Mouse (Mus musculus) neural tube, embryonic 11.5 days (tissue): ENCODE measurements around the gene Apobec3. TPM values are rescaled to one million over a fixed set of nuclear protein-coding genes. Genes with fewer than 3 reads are reported as not detected.

Experiments used
- ATAC-seq: fragments of 200-750 bp; cut with Nextera tagmentation; 2 replicates; pipeline ENCODE4 v1.8.0; 2017; ENCODE audit warnings: moderate number of reproducible peaks, mild to moderate bottlenecking, moderate TSS enrichment, moderate library complexity; ENCODE audit not compliant: insufficient read depth, low FRiP score, low TSS enrichment
- DNase-seq: peaks from one replicate; pipeline ENCODE4 v3.0.0-alpha.2; 2015; ENCODE audit warnings: low spot score
- H3K27ac ChIP-seq: fragments of 300-500 bp; sonication (generic); 2 replicates; pipeline ENCODE4 v1.5.1; 2014; ENCODE audit warnings: low read depth, mild to moderate bottlenecking, low read length
- H3K27me3 ChIP-seq: fragments of 300-500 bp; sonication (generic); 2 replicates; pipeline ENCODE4 v1.6.1; 2014; ENCODE audit warnings: mild to moderate bottlenecking, low read length, mixed read lengths; ENCODE audit not compliant: control insufficient read depth, insufficient read depth
- H3K36me3 ChIP-seq: fragments of 300-500 bp; sonication (generic); 2 replicates; pipeline ENCODE4 v1.6.1; 2014; ENCODE audit warnings: mild to moderate bottlenecking, low read length, moderate library complexity, mixed read lengths; ENCODE audit not compliant: control insufficient read depth, insufficient read depth
- H3K4me1 ChIP-seq: fragments of 300-500 bp; sonication (generic); 2 replicates; pipeline ENCODE4 v1.6.1; 2014; ENCODE audit warnings: low read length, mixed read lengths; ENCODE audit not compliant: control insufficient read depth, insufficient read depth
- H3K4me2 ChIP-seq: fragments of 300-500 bp; sonication (generic); 2 replicates; pipeline ENCODE4 v1.6.1; 2014; ENCODE audit warnings: low read depth, mild to moderate bottlenecking, moderate library complexity
- H3K4me3 ChIP-seq: fragments of 300-500 bp; sonication (generic); 2 replicates; pipeline ENCODE4 v1.5.1; 2014; ENCODE audit warnings: low read depth, low read length
- H3K9ac ChIP-seq: fragments of 300-500 bp; sonication (generic); 2 replicates; pipeline ENCODE4 v1.6.1; 2014; ENCODE audit warnings: mild to moderate bottlenecking, low read length
- H3K9me3 ChIP-seq: fragments of 300-500 bp; sonication (generic); 2 replicates; pipeline ENCODE4 v1.6.1; 2016; ENCODE audit warnings: low read length; ENCODE audit not compliant: control insufficient read depth
- WGBS: fragments of 180-500 bp; shearing (Covaris S2); extraction: QIAGEN DNeasy Blood & Tissue Kit; methylation state at CpG from one replicate; pipeline ENCODE4 v1.1.7; 2014; 5-methylcytosine and 5-hydroxymethylcytosine counted together
- polyA plus RNA-seq: library from polyadenylated mRNA; unstranded; fragments of >200 nt; fragmentation: Nextera tagmentation; extraction: Ambion mirVana; gene quantifications from 2 replicates; pipeline ENCODE4 v1.2.1, GENCODE M21; 2014

Gene Apobec3
- polyA plus RNA-seq, 1 experiment from 2014 or later, result 5.4 TPM

DNA sequence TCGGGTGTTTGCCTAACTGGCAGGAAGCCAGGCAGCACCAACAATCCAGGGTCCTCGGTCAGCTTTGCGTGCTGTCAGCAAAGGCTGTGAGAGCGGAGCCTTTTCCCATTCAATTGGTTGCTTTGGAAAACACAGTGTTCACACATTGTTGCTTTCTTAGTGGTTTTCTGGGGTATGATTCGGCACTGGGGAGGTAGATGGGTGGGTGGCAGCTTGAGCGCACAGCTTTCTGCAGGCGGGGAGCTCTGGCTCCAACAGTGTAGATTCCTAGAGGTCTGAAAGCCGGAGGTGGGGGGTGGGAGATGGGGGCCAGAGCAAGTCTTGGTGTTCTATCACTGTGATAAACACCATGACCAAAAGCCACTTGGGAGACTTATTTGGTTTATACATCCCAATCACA is 19.9 kb downstream of the Apobec3 start:
- H3K36me3 ChIP-seq, result no peaks in the 10 kb centered on the region
- DNase-seq, result no peak
- no peaks in the 10 kb centered on the region for H3K9me3 ChIP-seq
- WGBS, result 90% methylated on average over 8 of the region's 8 CpGs
- no peaks in the 10 kb centered on the region for H3K4me1 ChIP-seq
- no peak for ATAC-seq
- H3K9ac ChIP-seq, result no peak overlapping the region
- H3K27ac ChIP-seq, result no peak overlapping the region
- H3K4me3 ChIP-seq, result no peak overlapping the region
- H3K4me2 ChIP-seq, result no peak overlapping the region
- H3K27me3 ChIP-seq, result no peaks in the 10 kb centered on the region

DNA sequence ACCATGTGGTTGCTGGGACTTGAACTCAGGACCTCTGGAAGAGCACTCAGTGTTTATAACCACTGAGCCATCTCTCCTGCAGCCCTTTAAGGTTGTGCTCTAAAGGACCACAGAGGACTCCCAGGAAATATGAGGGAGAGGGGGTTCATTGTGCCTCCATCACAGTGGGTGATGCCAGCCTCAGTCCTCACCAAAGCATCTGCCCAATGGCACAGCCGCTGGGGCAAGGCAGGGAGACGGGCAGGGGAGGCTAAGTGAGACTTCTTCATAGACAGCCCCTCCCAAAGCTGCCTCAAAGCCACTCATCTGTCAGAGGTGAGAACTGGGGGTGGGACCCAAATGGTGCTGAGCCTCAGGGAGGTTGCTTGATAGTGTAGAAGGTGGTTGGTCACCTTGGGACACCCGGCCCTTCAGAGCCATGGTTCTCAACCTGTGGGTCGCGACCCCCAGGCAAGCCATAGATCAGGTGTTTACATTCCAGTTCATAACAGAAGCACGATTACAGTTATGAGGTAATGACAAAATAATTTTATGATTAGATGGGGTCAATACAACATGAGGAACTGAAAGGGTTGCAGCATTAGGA is 22.4 kb downstream of the Apobec3 start:
- Histone ChIP-seq H3K9ac (no peak overlapping the region), H3K4me3 (no peak overlapping the region), H3K27me3 (no peaks in the 10 kb centered on the region), H3K9me3 (no peaks in the 10 kb centered on the region), H3K27ac (no peak overlapping the region), H3K4me1 (no peaks in the 10 kb centered on the region), H3K36me3 (no peaks in the 10 kb centered on the region; the same call in 1 of the 2 replicates), H3K4me2 (no peak overlapping the region)
- ATAC-seq, result no peak
- DNase-seq, result no peak
- WGBS, result 88% methylated on average over 6 of the region's 6 CpGs

DNA sequence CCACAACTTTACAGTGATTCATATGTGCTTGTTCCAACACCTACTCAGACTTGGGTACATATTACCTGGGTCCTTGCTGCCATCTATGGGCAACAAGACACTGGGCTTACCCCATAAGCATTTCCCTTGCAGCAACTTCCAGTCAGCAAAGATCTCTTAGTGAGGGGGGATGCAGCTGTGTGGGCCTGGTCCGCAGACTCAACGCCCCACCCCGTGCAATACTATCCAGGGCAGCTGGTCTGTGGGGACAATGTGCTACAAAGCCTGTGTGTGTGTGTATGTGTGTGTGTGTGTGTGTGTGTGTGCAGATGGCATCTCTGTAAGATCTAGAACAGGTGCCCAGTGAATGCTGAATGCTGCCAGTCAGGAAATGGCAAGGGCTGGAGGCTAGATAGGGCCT is 22.9 kb downstream of the Apobec3 start:
- Histone ChIP-seq H3K4me3 (no peak overlapping the region), H3K4me1 (no peaks in the 10 kb centered on the region), H3K27ac (no peak overlapping the region), H3K9ac (no peak overlapping the region), H3K27me3 (no peaks in the 10 kb centered on the region), H3K36me3 (no peaks in the 10 kb centered on the region; the same call in 1 of the 2 replicates), H3K9me3 (no peaks in the 10 kb centered on the region), H3K4me2 (no peak overlapping the region)
- 90% methylated on average over 3 of the region's 3 CpGs for WGBS
- no peak for ATAC-seq
- DNase-seq, result no peak

- H3K27me3 ChIP-seq, result no peaks in the 10 kb centered on the region
- ATAC-seq (no peak), DNase-seq (no peak)
- WGBS, result 74% methylated on average over 5 of the region's 5 CpGs
- no peak overlapping the region for H3K9ac ChIP-seq
- no peak overlapping the region for H3K27ac ChIP-seq
- no peak overlapping the region for H3K4me2 ChIP-seq
- no peaks in the 10 kb centered on the region for H3K9me3 ChIP-seq
- H3K4me1 ChIP-seq, result no peaks in the 10 kb centered on the region
- no peak overlapping the region for H3K4me3 ChIP-seq
- H3K36me3 ChIP-seq, result no peaks in the 10 kb centered on the region; the same call in 1 of the 2 replicates
These were observed 24.7 kb downstream of the Apobec3 start for GRCm38 (mm10) chr15:79916150-79916549.

- 97% methylated on average over 14 of the region's 14 CpGs for WGBS
- ATAC-seq (no peak), DNase-seq (no peak)
- Histone ChIP-seq H3K36me3 (no peaks in the 10 kb centered on the region; the same call in 1 of the 2 replicates), H3K9ac (no peak overlapping the region), H3K4me2 (no peak overlapping the region), H3K4me3 (no peak overlapping the region), H3K4me1 (no peaks in the 10 kb centered on the region), H3K27ac (no peak overlapping the region), H3K9me3 (no peaks in the 10 kb centered on the region), H3K27me3 (no peaks in the 10 kb centered on the region)
These were observed 25.8 kb downstream of the Apobec3 start for GRCm38 (mm10) chr15:79917111-79917720.

GRCm38 (mm10) chr15:79918485-79918884 is 27.0 kb downstream of the Apobec3 start:
- Histone ChIP-seq H3K4me1 (no peaks in the 10 kb centered on the region), H3K27me3 (no peaks in the 10 kb centered on the region), H3K9ac (no peak overlapping the region), H3K4me3 (no peak overlapping the region), H3K27ac (no peak overlapping the region), H3K4me2 (no peak overlapping the region), H3K9me3 (no peaks in the 10 kb centered on the region), H3K36me3 (no peaks in the 10 kb centered on the region; the same call in 1 of the 2 replicates)
- DNase-seq, result no peak
- 90% methylated on average over 16 of the region's 16 CpGs for WGBS
- no peak for ATAC-seq

- Histone ChIP-seq H3K27ac (no peak overlapping the region), H3K9ac (no peak overlapping the region), H3K4me1 (no peaks in the 10 kb centered on the region), H3K36me3 (no peaks in the 10 kb centered on the region; the same call in 1 of the 2 replicates), H3K4me3 (no peak overlapping the region), H3K9me3 (no peaks in the 10 kb centered on the region), H3K4me2 (no peak overlapping the region), H3K27me3 (no peaks in the 10 kb centered on the region)
- DNase-seq (no peak), ATAC-seq (no peak)
- 72% methylated on average over 2 of the region's 2 CpGs for WGBS
These were observed 28.3 kb downstream of the Apobec3 start for GRCm38 (mm10) chr15:79919787-79920186.

GRCm38 (mm10) chr15:79926856-79927416 is 35.5 kb downstream of the Apobec3 start:
- Histone ChIP-seq H3K27ac (no peak overlapping the region), H3K9me3 (no peaks in the 10 kb centered on the region), H3K36me3 (no peaks in the 10 kb centered on the region), H3K27me3 (peaks cover 11% of the 10 kb centered on the region), H3K4me3 (no peak overlapping the region), H3K4me2 (peak overlapping the region; percentile 44; the same call in 1 of the 2 replicates), H3K9ac (peak overlapping the region; percentile 35; the same call in 1 of the 2 replicates), H3K4me1 (no peaks in the 10 kb centered on the region)
- no peak for ATAC-seq
- WGBS, result 86% methylated on average over 11 of the region's 11 CpGs
- DNase-seq, result peak; percentile 3
